Mouse (Mus musculus) stomach, postnatal 0 days (tissue): Measurements from ENCODE around the gene Rgs3. TPM values are rescaled to one million over a fixed set of nuclear protein-coding genes. Genes with fewer than 3 reads are reported as not detected.

Experiments used
- ATAC-seq: fragments of 200-750 bp; cut with Nextera tagmentation; 2 replicates; pipeline ENCODE4 v1.8.0; 2017; ENCODE audit not compliant: low FRiP score, low TSS enrichment
- DNase-seq: peaks from one replicate; pipeline ENCODE4 v3.0.0-alpha.2; 2016; ENCODE audit warnings: low spot score
- H3K27ac ChIP-seq: fragments of 300-500 bp; sonication (generic); replicated peaks from 2 replicates; pipeline ENCODE4 v1.5.1; 2014; ENCODE audit warnings: mild to moderate bottlenecking, control low read depth
- H3K27me3 ChIP-seq: fragments of 300-500 bp; sonication (generic); 2 replicates; pipeline ENCODE4 v1.6.1; 2014; ENCODE audit warnings: low read length; ENCODE audit not compliant: control insufficient read depth, insufficient read depth
- H3K36me3 ChIP-seq: fragments of 300-500 bp; sonication (generic); 2 replicates; pipeline ENCODE4 v1.6.1; 2014; ENCODE audit warnings: low read length, mixed read lengths; ENCODE audit not compliant: control insufficient read depth, insufficient read depth
- H3K4me1 ChIP-seq: fragments of 300-500 bp; sonication (generic); replicated peaks from 2 replicates; pipeline ENCODE4 v1.6.1; 2014; ENCODE audit warnings: antibody characterized with exemption; ENCODE audit not compliant: control insufficient read depth, insufficient read depth
- H3K4me2 ChIP-seq: fragments of 300-500 bp; sonication (generic); replicated peaks from 2 replicates; pipeline ENCODE4 v1.6.1; 2014; ENCODE audit warnings: low read depth, mild to moderate bottlenecking, control low read depth, moderate library complexity
- H3K4me3 ChIP-seq: fragments of 300-500 bp; sonication (generic); 2 replicates; pipeline ENCODE4 v1.5.1; 2014; ENCODE audit warnings: low read depth, low read length, control low read depth
- H3K9ac ChIP-seq: fragments of 300-500 bp; sonication (generic); 2 replicates; pipeline ENCODE4 v1.6.1; 2014; ENCODE audit warnings: mild to moderate bottlenecking, low read length, control low read depth, mixed read lengths
- H3K9me3 ChIP-seq: fragments of 300-500 bp; sonication (generic); 2 replicates; pipeline ENCODE4 v1.6.1; 2016; ENCODE audit warnings: low read length; ENCODE audit not compliant: control insufficient read depth
- CTCF ChIP-seq: IDR thresholded peaks from 2 replicates; pipeline ENCODE4 v1.5.1; 2016; ENCODE audit warnings: antibody characterized with exemption, low read depth, mild to moderate bottlenecking, moderate library complexity
- EP300 ChIP-seq: optimal IDR thresholded peaks from 2 replicates; pipeline ENCODE3; 2016; ENCODE audit warnings: antibody characterized with exemption
- WGBS: fragments of 180-500 bp; shearing (Covaris S2); extraction: QIAGEN DNeasy Blood & Tissue Kit; methylation state at CpG from one replicate; pipeline ENCODE4 v1.1.7; 2014; 5-methylcytosine and 5-hydroxymethylcytosine counted together
- polyA plus RNA-seq: library from polyadenylated mRNA; unstranded; fragments of >200 nt; fragmentation: Nextera tagmentation; extraction: Ambion mirVana; gene quantifications from 2 replicates; pipeline ENCODE4 v1.2.1, GENCODE M21; 2015

Rgs3 gene
- polyA plus RNA-seq, 1 experiment from 2014 or later, result 30.0 TPM

DNA sequence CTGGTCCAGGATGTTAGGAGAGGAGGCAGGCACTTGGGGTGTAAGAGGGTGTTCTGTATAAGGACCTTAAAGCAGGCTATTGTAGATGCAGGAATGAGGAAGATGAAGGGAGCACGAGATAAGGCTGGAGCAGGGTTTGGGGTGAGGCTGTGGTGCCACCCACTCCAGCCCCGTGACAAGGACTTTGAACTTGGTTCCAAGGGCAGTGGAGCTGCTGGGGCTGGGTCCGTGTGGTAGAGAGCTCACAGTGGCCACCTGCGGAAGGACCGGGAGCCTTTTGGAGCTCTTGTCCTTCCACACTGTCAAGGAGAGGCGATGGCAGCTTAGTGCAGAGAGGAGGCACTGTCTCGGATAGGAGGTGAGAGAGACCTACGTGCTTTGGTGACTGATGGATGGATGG lies 109.0 kb downstream of the Rgs3 start:
- 73% methylated on average over 8 of the region's 8 CpGs for WGBS
- ATAC-seq (peak; percentile 86), DNase-seq (peak; percentile 74)
- Histone ChIP-seq H3K36me3 (no peaks in the 10 kb centered on the region), H3K27me3 (no peaks in the 10 kb centered on the region), H3K27ac (peak overlapping the region; percentile 61; the same call in 1 of the 2 replicates), H3K4me3 (0 out of 2 replicates have a peak overlapping the region, but pooled peaks have one; percentile 1), H3K9me3 (no peaks in the 10 kb centered on the region), H3K9ac (no peak overlapping the region), H3K4me1 (peaks cover 7% of the 10 kb centered on the region; the same call in 1 of the 2 replicates), H3K4me2 (no peak overlapping the region; the same call in 1 of the 2 replicates)
- TF ChIP-seq CTCF, result peak; percentile 28; the same call in 1 of the 2 replicates
- TF ChIP-seq EP300, result no peak

DNA sequence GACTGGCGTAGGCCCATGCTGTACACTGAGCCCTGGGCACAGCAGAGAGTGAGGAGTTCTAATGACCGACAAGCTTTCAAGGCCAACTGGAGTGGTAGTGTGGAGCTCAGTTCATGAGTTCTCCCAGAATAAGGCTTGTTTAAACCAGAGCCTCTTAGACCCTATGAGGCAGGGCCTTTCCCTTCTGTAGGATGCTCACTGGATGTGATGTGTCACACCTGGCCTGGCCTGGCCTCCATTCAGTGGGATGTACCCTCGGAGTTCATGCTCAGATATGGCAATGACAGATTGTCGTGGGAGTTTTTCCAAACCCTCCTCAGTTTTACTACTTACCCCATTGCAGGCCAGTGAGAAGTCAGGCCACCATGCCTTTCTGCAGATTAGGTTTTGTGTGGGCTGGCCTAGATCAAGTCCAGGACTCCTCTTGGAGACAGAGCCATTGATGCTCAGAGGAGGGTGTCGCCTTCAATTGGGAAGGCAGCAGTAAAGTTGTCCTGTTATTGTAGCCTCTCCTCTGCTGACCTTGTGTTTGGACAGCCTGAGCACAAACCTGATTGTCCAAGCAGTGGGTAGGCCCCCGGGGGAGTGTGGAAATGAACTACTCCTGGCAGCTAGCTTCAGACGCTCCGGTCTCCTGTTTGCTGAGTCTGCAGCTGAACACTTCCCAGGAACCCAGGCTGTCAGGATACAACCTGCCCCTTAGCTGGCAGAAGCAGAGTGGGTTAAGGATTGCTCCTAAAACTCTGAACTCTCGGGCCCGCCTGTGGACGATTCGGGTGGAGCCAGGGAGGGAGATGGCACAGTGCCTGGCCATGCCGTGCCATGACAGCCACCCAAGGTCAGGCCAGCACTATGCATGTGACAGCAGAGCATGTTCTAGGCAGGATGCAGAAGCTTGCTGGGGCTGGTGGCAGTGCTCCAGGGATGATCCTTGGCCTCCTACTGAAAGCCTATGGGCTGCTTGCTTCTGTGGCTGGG lies 109.7 kb downstream of the Rgs3 start:
- H3K27me3 ChIP-seq, result no peaks in the 10 kb centered on the region
- H3K4me1 ChIP-seq, result peaks cover 7% of the 10 kb centered on the region; the same call in 1 of the 2 replicates
- no peaks in the 10 kb centered on the region for H3K36me3 ChIP-seq
- 0 out of 2 replicates have a peak overlapping the region, but pooled peaks have one; percentile 1 for H3K4me3 ChIP-seq
- no peak overlapping the region for H3K9ac ChIP-seq
- TF ChIP-seq CTCF, result peak; percentile 14; the same call in 1 of the 2 replicates
- TF ChIP-seq EP300, result no peak
- no peaks in the 10 kb centered on the region for H3K9me3 ChIP-seq
- peak overlapping the region; percentile 61; the same call in 1 of the 2 replicates for H3K27ac ChIP-seq
- 45% methylated on average over 13 of the region's 13 CpGs for WGBS
- DNase-seq (peak; percentile 54), ATAC-seq (peak; percentile 5; the same call in 1 of the 2 replicates)
- H3K4me2 ChIP-seq, result peak overlapping the region; percentile 8; the same call in 1 of the 2 replicates

DNA sequence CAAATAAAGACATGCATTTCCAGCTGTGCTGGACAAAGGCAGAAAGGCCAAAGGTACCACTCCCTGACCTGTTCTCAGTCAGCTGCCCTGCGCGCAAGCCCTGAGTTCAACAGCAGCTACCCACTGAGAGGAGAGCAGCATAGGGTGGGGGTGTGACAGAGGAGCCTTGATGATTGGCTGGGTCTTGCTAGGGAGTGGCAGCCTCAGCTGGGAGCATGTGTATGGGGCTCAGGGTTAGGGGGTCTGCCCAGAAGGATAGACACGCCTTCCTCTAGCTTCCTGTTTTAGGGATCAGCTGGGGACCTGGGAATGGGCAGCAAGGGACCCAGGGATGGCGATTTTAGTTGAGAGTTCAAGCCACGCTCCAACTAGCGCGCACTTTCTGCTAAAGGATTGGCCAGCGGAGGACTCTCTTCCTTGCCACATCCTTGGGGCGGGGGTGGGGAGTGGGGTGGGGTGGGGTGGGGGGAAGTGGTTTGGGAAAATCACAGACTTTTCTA lies 113.9 kb downstream of the Rgs3 start:
- Histone ChIP-seq H3K36me3 (no peaks in the 10 kb centered on the region), H3K4me2 (peak overlapping the region; percentile 66), H3K9me3 (no peaks in the 10 kb centered on the region), H3K4me3 (peak overlapping the region; percentile 53), H3K4me1 (peaks cover 19% of the 10 kb centered on the region), H3K9ac (peak overlapping the region; percentile 67; the same call in 1 of the 2 replicates), H3K27ac (peak overlapping the region; percentile 67; the same call in 1 of the 2 replicates), H3K27me3 (no peaks in the 10 kb centered on the region)
- DNase-seq (no peak), ATAC-seq (peak; percentile 18; the same call in 1 of the 2 replicates)
- 14% methylated on average over 9 of the region's 9 CpGs for WGBS
- no peak for TF ChIP-seq CTCF
- no peak for TF ChIP-seq EP300

DNA sequence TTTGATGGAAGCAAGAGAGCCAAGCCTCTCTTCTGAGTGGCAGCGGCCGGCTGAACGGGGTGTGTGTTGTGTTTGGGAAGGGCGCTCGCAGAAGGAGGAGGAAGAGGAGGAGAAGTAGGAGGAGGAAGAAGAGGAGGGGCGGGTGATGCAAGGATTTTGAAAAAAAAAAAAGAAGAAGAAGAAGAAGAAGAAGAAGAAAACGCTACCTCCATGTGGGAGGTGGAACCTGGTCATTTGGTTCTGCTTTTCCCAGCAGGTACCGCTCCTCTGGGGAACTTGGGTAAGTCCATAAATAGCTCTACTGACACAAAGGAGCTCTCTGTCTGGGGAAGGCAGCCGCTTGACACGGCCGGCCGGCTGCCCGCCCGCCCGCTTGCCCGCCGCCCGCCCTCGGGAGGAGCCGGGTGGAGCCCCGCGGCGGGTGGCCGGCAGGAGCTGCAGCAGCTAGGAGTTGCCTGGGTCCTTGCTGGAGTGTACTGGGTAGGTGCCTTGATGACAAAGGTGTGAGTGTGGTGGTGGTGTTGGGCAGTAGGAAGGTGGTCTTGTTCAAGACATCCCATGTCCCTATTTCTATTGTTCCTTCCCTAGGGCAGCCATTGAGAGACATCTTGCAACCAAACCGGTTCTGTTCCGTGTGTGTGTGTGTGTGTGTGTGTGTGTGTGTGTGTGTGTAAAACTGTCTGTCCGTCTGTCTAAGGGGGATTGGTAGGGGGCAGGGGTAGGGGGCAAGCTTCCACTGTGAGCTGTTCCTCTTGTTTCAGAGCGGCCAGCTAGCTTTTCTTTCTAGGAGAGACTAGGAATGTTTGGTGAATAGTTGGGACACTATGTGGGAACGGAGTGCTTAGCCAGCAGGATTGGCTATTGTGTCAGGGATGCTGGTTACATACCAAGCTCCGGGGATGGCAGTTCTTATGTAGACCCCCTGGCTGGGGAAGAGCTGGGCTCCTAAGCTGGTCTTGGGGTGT lies 114.7 kb downstream of the Rgs3 start:
- DNase-seq (peak; percentile 74), ATAC-seq (peak; percentile 56; the same call in 1 of the 2 replicates)
- no peaks in the 10 kb centered on the region for H3K36me3 ChIP-seq
- peak overlapping the region; percentile 67 for H3K9ac ChIP-seq
- TF ChIP-seq EP300 (no peak), CTCF (no peak)
- peaks cover 16% of the 10 kb centered on the region for H3K4me1 ChIP-seq
- peak overlapping the region; percentile 53 for H3K4me3 ChIP-seq
- H3K9me3 ChIP-seq, result no peaks in the 10 kb centered on the region
- peak overlapping the region; percentile 66 for H3K4me2 ChIP-seq
- H3K27me3 ChIP-seq, result no peaks in the 10 kb centered on the region
- H3K27ac ChIP-seq, result peak overlapping the region; percentile 67; the same call in 1 of the 2 replicates
- 3% methylated on average over 29 of the region's 30 CpGs for WGBS

DNA sequence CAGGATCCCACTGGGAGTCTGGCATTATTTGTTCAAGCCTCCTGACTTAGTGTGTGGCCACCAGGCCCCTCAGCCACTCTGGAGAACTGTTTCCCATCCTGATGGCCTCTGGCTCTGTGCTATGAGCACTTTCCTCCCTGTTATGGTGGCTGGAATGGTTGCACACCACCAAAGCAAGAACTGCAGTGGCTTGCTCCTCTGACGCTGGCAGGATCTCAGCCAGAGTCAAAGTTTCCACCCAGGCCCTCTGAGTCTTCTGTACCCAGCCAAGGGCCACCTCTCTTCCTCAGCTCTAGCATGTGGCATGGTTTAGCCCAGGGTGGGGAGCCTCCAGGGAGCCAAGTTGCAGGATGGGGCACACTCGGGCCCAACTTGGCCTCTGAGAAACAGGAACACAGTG lies 115.7 kb downstream of the Rgs3 start:
- H3K27me3 ChIP-seq, result no peaks in the 10 kb centered on the region
- H3K9ac ChIP-seq, result peak overlapping the region; percentile 67
- 46% methylated on average over 2 of the region's 2 CpGs for WGBS
- TF ChIP-seq EP300 (no peak), CTCF (no peak)
- peak overlapping the region; percentile 53; the same call in 1 of the 2 replicates for H3K4me3 ChIP-seq
- ATAC-seq (no peak), DNase-seq (no peak)
- H3K36me3 ChIP-seq, result no peaks in the 10 kb centered on the region
- peak overlapping the region; percentile 66 for H3K4me2 ChIP-seq
- peaks cover 12% of the 10 kb centered on the region for H3K4me1 ChIP-seq
- 0 out of 2 replicates have a peak overlapping the region, but pooled peaks have one; percentile 35 for H3K27ac ChIP-seq
- no peaks in the 10 kb centered on the region for H3K9me3 ChIP-seq
